Mouse (Mus musculus) liver, embryonic 15.5 days (tissue): ENCODE measurements around the gene Hs1bp3. TPM values are rescaled to one million over a fixed set of nuclear protein-coding genes. Genes with fewer than 3 reads are reported as not detected.

Experiments
- ATAC-seq: fragments of 200-750 bp; cut with Nextera tagmentation; 2 replicates; pipeline ENCODE4 v1.8.0; 2017; ENCODE audit warnings: moderate number of reproducible peaks, mild to moderate bottlenecking, moderate library complexity; ENCODE audit not compliant: insufficient read depth
- H3K27ac ChIP-seq: fragments of 300-500 bp; sonication (generic); replicated peaks from 2 replicates; pipeline ENCODE4 v1.5.1; 2015; ENCODE audit warnings: mild to moderate bottlenecking, inconsistent platforms
- H3K27me3 ChIP-seq: fragments of 300-500 bp; sonication (generic); 2 replicates; pipeline ENCODE4 v1.6.1; 2015; ENCODE audit warnings: mild to moderate bottlenecking, inconsistent platforms
- H3K36me3 ChIP-seq: fragments of 300-500 bp; sonication (generic); replicated peaks from 2 replicates; pipeline ENCODE4 v1.6.1; 2015; ENCODE audit warnings: moderate library complexity, mild to moderate bottlenecking, inconsistent platforms
- H3K4me1 ChIP-seq: fragments of 300-500 bp; sonication (generic); replicated peaks from 2 replicates; pipeline ENCODE4 v1.6.1; 2015; ENCODE audit warnings: inconsistent platforms
- H3K4me2 ChIP-seq: fragments of 300-500 bp; sonication (generic); 2 replicates; pipeline ENCODE4 v1.6.1; 2015; ENCODE audit warnings: moderate library complexity, mild to moderate bottlenecking, inconsistent platforms
- H3K4me3 ChIP-seq: fragments of 300-500 bp; sonication (generic); replicated peaks from 2 replicates; pipeline ENCODE4 v1.5.1; 2015; ENCODE audit warnings: mild to moderate bottlenecking, inconsistent platforms
- H3K9ac ChIP-seq: fragments of 300-500 bp; sonication (generic); 2 replicates; pipeline ENCODE4 v1.6.1; 2015; ENCODE audit warnings: moderate library complexity, mild to moderate bottlenecking, inconsistent platforms
- H3K9me3 ChIP-seq: fragments of 300-500 bp; sonication (generic); replicated peaks from 2 replicates; pipeline ENCODE4 v1.6.1; 2016; ENCODE audit warnings: inconsistent platforms
- WGBS: fragments of 180-500 bp; shearing (Covaris S2); methylation state at CpG from one replicate; pipeline ENCODE4 v1.1.7; 2015; ENCODE audit warnings: mixed read lengths; ENCODE audit not compliant: insufficient replicate concordance; 5-methylcytosine and 5-hydroxymethylcytosine counted together
- polyA plus RNA-seq: library from polyadenylated mRNA; unstranded; fragments of >200 nt; fragmentation: Nextera tagmentation; extraction: Ambion mirVana; gene quantifications from 2 replicates; pipeline ENCODE4 v1.2.1, GENCODE M21; 2015

Hs1bp3 gene
- polyA plus RNA-seq, 1 experiment from 2014 or later = 4.0 TPM

- Histone ChIP-seq H3K36me3 (no peaks in the 10 kb centered on the region), H3K9ac (no peak overlapping the region), H3K27me3 (peaks cover 26% of the 10 kb centered on the region), H3K9me3 (no peaks in the 10 kb centered on the region), H3K4me1 (no peaks in the 10 kb centered on the region), H3K4me2 (no peak overlapping the region), H3K27ac (no peak overlapping the region), H3K4me3 (no peak overlapping the region)
- ATAC-seq = no peak
- 68% methylated on average over 15 of the region's 15 CpGs for WGBS
Measured at GRCm38 (mm10) chr12:8291157-8291853, 21.9 kb upstream of the Hs1bp3 start.

GRCm38 (mm10) chr12:8295307-8295913 lies 17.8 kb upstream of the Hs1bp3 start:
- Histone ChIP-seq H3K4me1 (peaks cover 3% of the 10 kb centered on the region), H3K27me3 (peaks cover 66% of the 10 kb centered on the region), H3K4me2 (no peak overlapping the region), H3K27ac (no peak overlapping the region), H3K9ac (no peak overlapping the region), H3K36me3 (no peaks in the 10 kb centered on the region), H3K9me3 (no peaks in the 10 kb centered on the region), H3K4me3 (no peak overlapping the region)
- 9% methylated on average over 6 of the region's 6 CpGs for WGBS
- no peak for ATAC-seq

- WGBS = 41% methylated on average over 2 of the region's 2 CpGs
- Histone ChIP-seq H3K36me3 (no peaks in the 10 kb centered on the region), H3K27me3 (peaks cover 74% of the 10 kb centered on the region), H3K9me3 (no peaks in the 10 kb centered on the region), H3K9ac (no peak overlapping the region), H3K4me2 (no peak overlapping the region), H3K4me3 (no peak overlapping the region), H3K4me1 (peaks cover 3% of the 10 kb centered on the region), H3K27ac (no peak overlapping the region)
- no peak for ATAC-seq
Measured at GRCm38 (mm10) chr12:8296154-8296553, 17.1 kb upstream of the Hs1bp3 start.

- H3K27me3 ChIP-seq = peaks cover 89% of the 10 kb centered on the region
- no peaks in the 10 kb centered on the region for H3K9me3 ChIP-seq
- H3K4me3 ChIP-seq = peak overlapping the region; percentile 33
- H3K9ac ChIP-seq = no peak overlapping the region
- WGBS = 9% methylated on average over 34 of the region's 34 CpGs
- peak overlapping the region; percentile 50 for H3K4me2 ChIP-seq
- H3K4me1 ChIP-seq = peaks cover 9% of the 10 kb centered on the region
- ATAC-seq = no peak
- no peaks in the 10 kb centered on the region for H3K36me3 ChIP-seq
- H3K27ac ChIP-seq = no peak overlapping the region
Measured at GRCm38 (mm10) chr12:8297586-8298214, 15.5 kb upstream of the Hs1bp3 start.

GRCm38 (mm10) chr12:8298361-8299142 lies 14.7 kb upstream of the Hs1bp3 start:
- Histone ChIP-seq H3K27me3 (peaks cover 98% of the 10 kb centered on the region), H3K36me3 (no peaks in the 10 kb centered on the region), H3K9ac (no peak overlapping the region), H3K4me2 (peak overlapping the region; percentile 50), H3K4me1 (peaks cover 9% of the 10 kb centered on the region), H3K9me3 (no peaks in the 10 kb centered on the region), H3K27ac (no peak overlapping the region), H3K4me3 (peak overlapping the region; percentile 33)
- WGBS = 3% methylated on average over 85 of the region's 85 CpGs
- ATAC-seq = no peak

GRCm38 (mm10) chr12:8299143-8300110 lies 13.8 kb upstream of the Hs1bp3 start:
- Histone ChIP-seq H3K4me1 (peaks cover 9% of the 10 kb centered on the region), H3K9ac (no peak overlapping the region), H3K27ac (no peak overlapping the region), H3K9me3 (no peaks in the 10 kb centered on the region), H3K27me3 (peaks cover 99% of the 10 kb centered on the region), H3K4me2 (no peak overlapping the region), H3K4me3 (no peak overlapping the region), H3K36me3 (no peaks in the 10 kb centered on the region)
- ATAC-seq = no peak
- WGBS = 10% methylated on average over 34 of the region's 34 CpGs

GRCm38 (mm10) chr12:8300111-8300480 lies 13.1 kb upstream of the Hs1bp3 start:
- Histone ChIP-seq H3K27me3 (peaks cover 98% of the 10 kb centered on the region), H3K9me3 (no peaks in the 10 kb centered on the region), H3K4me1 (peaks cover 9% of the 10 kb centered on the region), H3K27ac (no peak overlapping the region), H3K4me3 (no peak overlapping the region), H3K36me3 (no peaks in the 10 kb centered on the region), H3K4me2 (no peak overlapping the region), H3K9ac (no peak overlapping the region)
- no peak for ATAC-seq
- 21% methylated on average over 10 of the region's 10 CpGs for WGBS

GRCm38 (mm10) chr12:8300521-8300920 lies 12.7 kb upstream of the Hs1bp3 start:
- no peaks in the 10 kb centered on the region for H3K9me3 ChIP-seq
- H3K4me2 ChIP-seq = no peak overlapping the region
- peaks cover 9% of the 10 kb centered on the region for H3K4me1 ChIP-seq
- H3K4me3 ChIP-seq = no peak overlapping the region
- no peak overlapping the region for H3K9ac ChIP-seq
- WGBS = 27% methylated on average over 5 of the region's 5 CpGs
- no peak for ATAC-seq
- H3K27ac ChIP-seq = no peak overlapping the region
- H3K36me3 ChIP-seq = no peaks in the 10 kb centered on the region
- H3K27me3 ChIP-seq = peaks cover 98% of the 10 kb centered on the region

GRCm38 (mm10) chr12:8301011-8301814 lies 12.0 kb upstream of the Hs1bp3 start:
- Histone ChIP-seq H3K9ac (no peak overlapping the region), H3K27ac (no peak overlapping the region), H3K4me2 (peak overlapping the region; percentile 56), H3K27me3 (peaks cover 97% of the 10 kb centered on the region), H3K4me1 (peaks cover 9% of the 10 kb centered on the region), H3K9me3 (no peaks in the 10 kb centered on the region), H3K4me3 (peak overlapping the region; percentile 32), H3K36me3 (no peaks in the 10 kb centered on the region)
- WGBS = 5% methylated on average over 46 of the region's 46 CpGs
- ATAC-seq = no peak
